Mouse (Mus musculus) thymus, adult 2 months (tissue): ENCODE data around the gene Dmrta2. TPM values are rescaled to one million over a fixed set of nuclear protein-coding genes. Genes with fewer than 3 reads are reported as not detected.

Experiments used
- DNase-seq: peaks from one replicate; pipeline ENCODE4 v3.0.0; 2021
- H3K27ac ChIP-seq: fragments of 200-500 bp; 2 replicates; pipeline ENCODE4 v1.5.1; 2012; ENCODE audit warnings: low read length, control low read depth; ENCODE audit not compliant: control insufficient read depth, insufficient read depth
- H3K27me3 ChIP-seq: fragments of 200-500 bp; 2 replicates; pipeline ENCODE4 v1.6.1; 2012; ENCODE audit warnings: mild to moderate bottlenecking, low read length, moderate library complexity, mixed read lengths; ENCODE audit not compliant: control insufficient read depth, insufficient read depth
- H3K36me3 ChIP-seq: fragments of 200-500 bp; 2 replicates; pipeline ENCODE4 v1.6.1; 2012; ENCODE audit warnings: mild to moderate bottlenecking, low read length, moderate library complexity; ENCODE audit not compliant: control insufficient read depth, insufficient read depth
- H3K4me1 ChIP-seq: fragments of 200-500 bp; replicated peaks from 2 replicates; pipeline ENCODE4 v1.6.1; 2012; ENCODE audit warnings: low read length; ENCODE audit not compliant: control insufficient read depth, insufficient read depth
- H3K4me3 ChIP-seq: fragments of 200-500 bp; 2 replicates; pipeline ENCODE4 v1.5.1; 2012; ENCODE audit warnings: mild to moderate bottlenecking, low read length, control low read depth, moderate library complexity; ENCODE audit not compliant: control insufficient read depth, insufficient read depth
- CTCF ChIP-seq: fragments of 200-500 bp; IDR thresholded peaks from 2 replicates; pipeline ENCODE4 v1.5.1; 2012; ENCODE audit warnings: mild to moderate bottlenecking, control low read depth, low read length, moderate library complexity, borderline replicate concordance; ENCODE audit not compliant: control insufficient read depth, poor library complexity, insufficient read depth; ENCODE audit errors: extremely low read depth
- POLR2A ChIP-seq: fragments of 200-500 bp; IDR thresholded peaks from 2 replicates; pipeline ENCODE4 v1.6.1; 2012; ENCODE audit warnings: mild to moderate bottlenecking, low read length, control low read depth, moderate library complexity; ENCODE audit not compliant: control insufficient read depth, poor library complexity, insufficient read depth; ENCODE audit errors: extremely low read depth
- WGBS: fragments of 180-500 bp; shearing (Covaris S2); methylation state at CpG from one replicate; pipeline ENCODE4 v1.1.7; 2018; 5-methylcytosine and 5-hydroxymethylcytosine counted together
- polyA plus RNA-seq: library from polyadenylated mRNA; depleted of rRNA; stranded (reverse); fragments of >200 nt; gene quantifications from 2 replicates; pipeline ENCODE4 v1.2.3, GENCODE M21; 2012

The Dmrta2 gene
- polyA plus RNA-seq, 1 experiment = 0.67 TPM

DNA sequence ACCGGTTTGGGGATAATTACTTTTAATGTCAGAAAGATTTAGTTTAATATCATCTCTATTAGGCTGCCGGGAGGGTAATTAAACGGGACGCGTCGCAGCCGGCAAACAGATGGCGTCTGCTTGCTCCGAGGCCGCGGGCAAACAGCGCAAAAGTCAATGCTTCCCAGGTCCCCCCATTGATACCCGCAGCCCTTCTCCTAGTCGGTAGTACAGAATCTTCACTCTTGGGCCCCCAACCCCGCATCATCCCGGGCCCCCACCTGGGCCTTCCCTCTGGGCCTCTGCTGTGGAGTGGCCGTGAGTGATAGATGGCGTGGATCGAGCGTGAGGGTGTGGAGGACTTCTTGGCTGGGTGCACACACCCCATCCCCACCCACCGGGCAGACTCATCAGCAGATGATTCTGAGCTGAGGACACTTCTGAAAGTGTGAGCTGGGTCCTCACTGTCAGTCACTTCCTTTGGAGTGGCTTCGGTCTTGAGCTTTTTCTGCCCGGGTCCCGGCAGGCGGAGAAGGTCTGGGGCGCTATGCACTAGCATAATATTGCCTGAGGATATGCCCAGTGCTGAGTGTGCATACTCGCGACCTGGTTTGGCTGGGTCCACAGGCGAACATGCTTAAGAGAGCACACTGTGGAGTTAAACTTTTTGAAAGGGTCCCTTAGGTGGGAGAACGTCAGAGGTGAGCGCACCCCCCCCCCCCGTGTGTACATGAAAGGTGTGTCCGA is 3.0 kb upstream of the Dmrta2 start:
- DNase-seq = no peak
- Histone ChIP-seq H3K27me3 (peaks cover 22% of the 10 kb centered on the region), H3K4me3 (no peak overlapping the region), H3K27ac (no peak overlapping the region), H3K36me3 (no peaks in the 10 kb centered on the region), H3K4me1 (no peaks in the 10 kb centered on the region; the same call in 1 of the 2 replicates)
- 7% methylated on average over 33 of the region's 33 CpGs for WGBS
- TF ChIP-seq POLR2A (no peak), CTCF (no peak)

DNA sequence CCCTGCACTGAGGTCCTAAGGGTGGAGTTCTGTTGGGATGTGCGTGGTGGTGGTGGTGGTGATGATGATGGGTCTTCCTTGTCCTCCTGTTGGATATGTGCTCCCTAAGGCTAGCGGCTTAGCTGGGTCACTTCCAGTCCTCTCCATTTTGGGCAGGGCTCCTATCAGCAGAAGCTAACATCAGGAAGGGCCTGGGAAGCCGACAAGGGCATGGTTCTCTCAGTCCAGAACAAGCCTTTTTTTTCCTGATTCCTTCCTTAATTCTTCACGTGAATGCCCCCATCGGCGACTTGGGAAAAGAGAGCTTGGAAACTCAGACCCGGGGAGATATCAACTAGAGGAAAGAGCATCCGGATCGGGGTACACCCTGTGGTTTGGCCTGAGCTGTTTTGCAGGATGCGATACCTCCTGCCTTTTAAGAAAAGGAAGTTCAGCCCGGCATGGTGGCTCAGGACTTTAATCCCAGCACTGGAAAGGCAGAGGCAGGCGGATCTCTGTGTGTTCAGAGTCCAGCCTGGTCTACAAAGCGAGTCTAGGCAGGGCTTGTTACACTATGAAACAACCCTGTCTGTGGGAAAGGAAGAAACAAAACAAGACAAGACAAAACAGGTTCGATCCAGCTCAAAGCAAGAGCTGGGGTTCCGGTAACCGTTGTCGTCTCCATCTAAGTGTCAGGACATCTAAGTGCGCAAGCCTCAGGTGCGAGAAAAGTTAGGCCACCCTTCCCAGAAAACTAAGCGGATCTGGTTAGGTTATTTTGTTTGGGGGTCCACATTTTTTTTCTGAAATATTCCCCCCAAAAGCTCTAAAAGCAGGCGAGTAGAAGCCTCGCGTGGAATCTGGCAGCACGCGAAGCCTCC is 2.2 kb upstream of the Dmrta2 start:
- no peaks in the 10 kb centered on the region; the same call in 1 of the 2 replicates for H3K4me1 ChIP-seq
- WGBS = 20% methylated on average over 25 of the region's 25 CpGs

GRCm38 (mm10) chr4:109976273-109977147 is 1.3 kb upstream of the Dmrta2 start:
- 10% methylated on average over 34 of the region's 34 CpGs for WGBS
- no peaks in the 10 kb centered on the region; the same call in 1 of the 2 replicates for H3K4me1 ChIP-seq
- no peak overlapping the region for H3K4me3 ChIP-seq
- no peaks in the 10 kb centered on the region for H3K36me3 ChIP-seq
- H3K27ac ChIP-seq = no peak overlapping the region
- DNase-seq = no peak
- TF ChIP-seq POLR2A = no peak
- no peak for TF ChIP-seq CTCF
- peaks cover 35% of the 10 kb centered on the region for H3K27me3 ChIP-seq

More for the DNA sequence above, 2.2 kb upstream of the Dmrta2 start:
- no peak overlapping the region for H3K27ac ChIP-seq
- H3K36me3 ChIP-seq = no peaks in the 10 kb centered on the region
- no peak for DNase-seq
- no peak overlapping the region for H3K4me3 ChIP-seq
- TF ChIP-seq CTCF (no peak), POLR2A (no peak)
- H3K27me3 ChIP-seq = peaks cover 28% of the 10 kb centered on the region

GRCm38 (mm10) chr4:109978068-109978857 is 410 bp downstream of the Dmrta2 start:
- DNase-seq = no peak
- Histone ChIP-seq H3K4me1 (no peaks in the 10 kb centered on the region; the same call in 1 of the 2 replicates), H3K27ac (no peak overlapping the region), H3K27me3 (peaks cover 39% of the 10 kb centered on the region), H3K4me3 (no peak overlapping the region), H3K36me3 (no peaks in the 10 kb centered on the region)
- WGBS = 4% methylated on average over 56 of the region's 56 CpGs
- no peak for TF ChIP-seq POLR2A
- no peak for TF ChIP-seq CTCF

DNA sequence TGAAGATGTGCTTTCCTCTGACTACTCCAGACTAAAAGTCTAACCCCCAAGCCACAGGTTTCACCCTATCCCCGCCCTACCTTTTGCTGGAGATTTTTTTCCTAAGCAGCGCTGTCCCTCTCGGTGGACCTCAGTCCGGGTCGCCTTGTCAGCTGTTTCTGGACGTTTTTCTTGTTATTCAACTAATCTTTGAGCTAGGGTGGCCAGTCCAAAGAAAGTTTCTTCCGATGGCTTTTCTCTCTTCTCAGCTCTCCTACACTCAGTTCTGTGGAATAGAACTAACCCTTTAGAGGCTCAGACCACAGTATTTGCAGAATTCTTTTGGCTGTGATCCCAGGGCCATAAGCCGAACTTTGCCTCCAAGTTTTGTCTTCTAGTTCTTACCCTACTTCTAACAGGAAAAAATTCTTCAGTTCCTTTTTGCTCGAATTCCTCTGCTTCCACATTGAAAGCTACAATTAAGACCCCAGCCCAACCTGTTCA is 1.0 kb downstream of the Dmrta2 start:
- Histone ChIP-seq H3K4me1 (peaks cover 2% of the 10 kb centered on the region; the same call in 1 of the 2 replicates), H3K36me3 (no peaks in the 10 kb centered on the region), H3K4me3 (no peak overlapping the region), H3K27ac (no peak overlapping the region), H3K27me3 (peaks cover 39% of the 10 kb centered on the region)
- TF ChIP-seq CTCF (no peak), POLR2A (no peak)
- DNase-seq = no peak
- WGBS = 13% methylated on average over 9 of the region's 9 CpGs
